Mouse (Mus musculus) megakaryocyte, embryonic 14.5 days (primary cell): ENCODE measurements around the gene Pus3.

Source experiments
- FLI1 ChIP-seq: IDR thresholded peaks from 2 replicates; pipeline ENCODE4 v1.6.1; 2012; ENCODE audit warnings: low read length, inconsistent platforms, mixed read lengths
- GATA1 ChIP-seq: IDR thresholded peaks from 3 replicates; pipeline ENCODE4 v1.6.1; 2012; ENCODE audit warnings: mixed read lengths, low read length, inconsistent platforms, borderline replicate concordance

- TF ChIP-seq GATA1: no peak
- TF ChIP-seq FLI1: no peak
These were observed at the start of gene Pus3, which contains the start of gene Ddx25 for GRCm38 (mm10) chr9:35558257-35559008.
